26 mouse cellular contexts compared by ENCODE assay signal in genomic region chr1:121508729-121509128, GRCm38 (mm10). TPM values are rescaled to one million over a fixed set of nuclear protein-coding genes. Genes with fewer than 3 reads are reported as not detected.
"Had no signal": no experiment of that assay in that cellular context is flagged by ENCODE, and none has a peak within 500 bp of the region (broad histone marks: within the 10 kb centered on the region; RNA-seq: fewer than 3 reads in every experiment).

No protein-coding gene starts in this region.

- H3K4me3 ChIP-seq: kidney, embryonic 15.5 days; left cerebral cortex, adult 2 months; limb, embryonic 12.5 days; limb, embryonic 15.5 days; liver, embryonic 13.5 days; megakaryocyte, embryonic 14.5 days; midbrain, embryonic 10.5 days; midbrain, embryonic 13.5 days; neural tube, embryonic 12.5 days; neural tube, embryonic 15.5 days; stomach, embryonic 15.5 days had no signal

- ATAC-seq: inflammation-experienced regulatory T-cells, adult 6 months; intestine, postnatal 0 days; midbrain, embryonic 13.5 days; midbrain, embryonic 16.5 days had no signal

- H3K9ac ChIP-seq: kidney, embryonic 15.5 days; limb, embryonic 12.5 days; limb, embryonic 15.5 days; liver, embryonic 13.5 days; midbrain, embryonic 13.5 days; neural tube, embryonic 12.5 days; neural tube, embryonic 15.5 days; stomach, embryonic 15.5 days had no signal

- H3K4me1 ChIP-seq: kidney, embryonic 15.5 days; limb, embryonic 12.5 days; limb, embryonic 15.5 days; liver, embryonic 13.5 days; midbrain, embryonic 10.5 days; midbrain, embryonic 13.5 days; neural tube, embryonic 12.5 days; neural tube, embryonic 15.5 days; stomach, embryonic 15.5 days had no signal

- H3K27ac ChIP-seq: kidney, embryonic 15.5 days; left cerebral cortex, adult 2 months; limb, embryonic 12.5 days; limb, embryonic 15.5 days; liver, embryonic 13.5 days; midbrain, embryonic 10.5 days; midbrain, embryonic 13.5 days; neural tube, embryonic 12.5 days; neural tube, embryonic 15.5 days; stomach, embryonic 15.5 days had no signal

- H3K27me3 ChIP-seq: kidney, embryonic 15.5 days; limb, embryonic 12.5 days; limb, embryonic 15.5 days; liver, embryonic 13.5 days; megakaryocyte, embryonic 14.5 days; midbrain, embryonic 13.5 days; neural tube, embryonic 12.5 days; neural tube, embryonic 15.5 days; stomach, embryonic 15.5 days had no signal

- H3K36me3 ChIP-seq: liver, embryonic 13.5 days had no signal

- DNase-seq: kidney, adult 2 months; kidney, postnatal 10 days; kidney, postnatal 36 days; layer of hippocampus, postnatal 36 days; liver, embryonic 13.5 days; lung, adult 2 months; right cerebral cortex, adult 18-20 months; right cerebral cortex, postnatal 14 days; right cerebral cortex, postnatal 4 days; spleen, adult 18-20 months; thymus, postnatal 25 days had no signal

RNA-seq across cellular contexts. Expression of gene Htr5b, which starts 19.5 kb away (rescaled TPM):
- polyA plus RNA-seq: inflammation-experienced regulatory T-cells, adult 6 months; intestine, postnatal 0 days; kidney, adult 2 months; liver, embryonic 13.5 days; liver, embryonic 16.5 days; lung, adult 2 months; lung, embryonic 16.5 days had no signal
